Mouse (Mus musculus) cortical plate, adult 2 months (tissue): ENCODE measurements at regions not wholly inside any gene's neighbourhood (a gene's known extent, or its start where the extent isn't known, plus 50 kb on each side); places are given as distances from the start of the nearest gene placed in this dataset.

ENCODE experiments used
- CTCF ChIP-seq: fragments of 200-500 bp; IDR thresholded peaks from 2 replicates; pipeline ENCODE4 v1.5.1; 2011; ENCODE audit warnings: mild to moderate bottlenecking, control low read depth, low read length; ENCODE audit not compliant: insufficient read depth; ENCODE audit errors: extremely low read depth
- POLR2A ChIP-seq: fragments of 200-500 bp; IDR thresholded peaks from 2 replicates; pipeline ENCODE4 v1.6.1; 2011; ENCODE audit warnings: mild to moderate bottlenecking, low read length, control low read depth; ENCODE audit not compliant: insufficient read depth; ENCODE audit errors: extremely low read depth

DNA sequence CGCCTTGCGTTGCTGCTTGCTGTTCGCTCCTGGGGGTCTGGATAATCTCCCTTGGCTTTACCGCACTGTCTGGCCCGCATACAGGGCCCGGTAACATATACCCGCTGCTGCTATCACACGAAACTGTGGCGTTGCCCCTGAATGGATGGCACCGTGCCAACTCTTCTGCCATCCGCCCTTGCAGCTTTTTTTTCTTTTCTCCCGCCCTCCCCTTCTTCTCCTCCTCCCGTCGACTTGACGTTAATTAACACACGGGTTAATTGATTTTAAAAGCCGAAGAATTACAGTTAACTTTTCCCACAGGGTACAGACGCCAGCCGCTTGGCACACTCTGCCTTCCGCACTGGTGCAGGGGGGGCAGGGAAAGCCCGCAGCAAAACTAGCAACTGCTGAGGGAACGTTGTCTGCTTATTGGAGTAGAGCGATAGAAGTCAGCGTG, 242.4 kb upstream of the Pmfbp1 start:
- TF ChIP-seq CTCF = no peak
- no peak for TF ChIP-seq POLR2A
